Mouse (Mus musculus) megakaryocyte-erythroid progenitor cell, adult 5 weeks (primary cell): Measurements from ENCODE around the gene Maea. TPM values are rescaled to one million over a fixed set of nuclear protein-coding genes. Genes with fewer than 3 reads are reported as not detected.

Source experiments
- polyA plus RNA-seq: library from polyadenylated mRNA; stranded (reverse); fragments of >175 nt; gene quantifications from 2 replicates; pipeline ENCODE4 v1.2.3, GENCODE M21; 2012

The Maea gene
- polyA plus RNA-seq = 101 and 104 TPM in 2 replicates

DNA sequence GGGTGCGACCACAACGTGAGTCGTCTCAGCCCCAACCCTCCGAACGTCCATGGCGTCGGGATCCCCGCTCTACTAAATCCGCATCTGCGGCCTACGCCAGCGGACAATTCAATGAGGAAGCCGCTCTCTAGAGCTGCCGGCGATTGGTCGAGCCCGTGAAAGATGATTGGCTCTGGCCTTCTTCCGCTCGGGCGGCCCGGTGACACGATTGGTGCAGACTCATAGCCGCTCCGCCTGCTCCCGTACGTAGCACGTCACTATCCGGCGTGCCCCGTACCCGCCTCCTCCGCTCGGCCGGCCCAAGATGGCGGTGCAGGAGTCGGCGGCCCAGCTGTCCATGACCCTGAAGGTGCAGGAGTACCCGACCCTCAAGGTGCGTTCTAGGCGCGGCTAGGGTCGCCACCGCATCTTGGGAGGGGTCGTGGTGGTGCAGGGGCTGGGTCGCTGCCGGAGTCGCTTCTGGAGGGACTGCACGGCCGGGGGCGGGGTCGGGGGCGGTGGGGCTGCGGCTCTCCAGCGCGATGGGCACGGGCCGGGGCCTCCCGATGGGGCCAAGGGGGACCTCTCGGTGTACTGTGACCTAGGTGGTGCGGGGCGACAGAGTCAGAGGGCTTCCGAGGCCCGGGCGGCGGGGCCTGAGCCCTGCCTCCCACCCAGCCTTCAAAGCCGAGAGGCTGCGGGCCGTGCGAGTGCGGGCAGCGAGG, at the start of gene Maea:
TSS of gene Maea (plus strand) at position 237 of the 704 bp plus-strand sequence.

DNA sequence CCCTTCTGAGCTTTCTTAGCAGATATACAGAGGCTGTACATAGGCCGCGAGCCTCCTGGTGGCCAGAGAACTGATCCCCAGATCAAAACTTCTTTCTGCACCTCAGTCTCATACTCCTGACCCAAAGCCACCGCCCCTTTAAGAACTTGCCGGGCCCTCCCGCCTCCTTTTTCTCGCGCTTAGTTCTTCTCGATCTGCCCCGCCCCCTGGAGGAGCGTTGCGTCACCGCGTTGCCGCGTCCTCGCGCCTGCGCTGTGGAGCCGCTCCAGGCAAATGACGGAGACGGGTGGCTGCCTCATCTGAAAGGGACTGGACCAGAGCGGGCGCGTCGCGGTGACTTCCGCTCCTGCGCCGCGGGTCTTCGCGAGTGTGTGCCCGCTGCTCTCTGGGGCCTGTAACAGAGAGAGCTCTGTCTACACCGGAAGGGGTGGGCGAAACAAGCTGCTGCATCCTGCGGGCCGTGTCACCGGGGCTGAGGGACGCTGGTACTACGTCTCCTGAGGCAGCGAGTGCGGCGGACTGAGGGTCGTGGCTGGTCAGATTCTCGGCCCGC, 43.1 kb downstream of the Maea start, which contains the start of gene Uvssa:
TSS of gene Uvssa (plus strand) at position 248 of the 553 bp plus-strand sequence.

Other genes starting within 250 kb of the Maea start
- not detected in 2 replicates for gene Slc5a1, start 231.3 kb upstream of the Maea start, polyA plus RNA-seq
- gene Spon2, start 117.1 kb upstream of the Maea start, polyA plus RNA-seq = 0.77 and 1.1 TPM in 2 replicates
- 305 and 315 TPM in 2 replicates for gene Ctbp1, start 60.5 kb upstream of the Maea start, polyA plus RNA-seq
- 1.4 and 1.8 TPM in 2 replicates for gene Uvssa, start 43.0 kb downstream of the Maea start, polyA plus RNA-seq
- not detected in 2 replicates for gene Nkx1-1, start 98.5 kb downstream of the Maea start, polyA plus RNA-seq